Mouse (Mus musculus) bone marrow macrophage, adult 2 months (primary cell): ENCODE data around the gene H2-Aa.

Experiments used
- CTCF ChIP-seq: IDR thresholded peaks from 2 replicates; pipeline ENCODE4 v1.5.1; 2012; ENCODE audit warnings: low read depth, mild to moderate bottlenecking, low read length, moderate library complexity
- POLR2A ChIP-seq: IDR thresholded peaks from 2 replicates; pipeline ENCODE4 v1.6.1; 2012; ENCODE audit warnings: mild to moderate bottlenecking, low read depth, low read length, borderline replicate concordance

- no peak for TF ChIP-seq CTCF
- no peak for TF ChIP-seq POLR2A
Observed at GRCm38 (mm10) chr17:34281836-34282235, 5.8 kb downstream of the H2-Aa start.
